Mouse (Mus musculus) embryonic fibroblast, embryonic 13.5 days (primary cell): ENCODE results near the gene Cnot2.

Experiments
- CTCF ChIP-seq: IDR thresholded peaks from 2 replicates; pipeline ENCODE4 v1.5.1; 2011; ENCODE audit warnings: mild to moderate bottlenecking, control low read depth, low read length, moderate library complexity, borderline replicate concordance; ENCODE audit not compliant: insufficient read depth
- POLR2A ChIP-seq: IDR thresholded peaks from 2 replicates; pipeline ENCODE4 v1.6.1; 2011; ENCODE audit warnings: low read depth, mild to moderate bottlenecking, control low read depth, low read length, moderate library complexity

DNA sequence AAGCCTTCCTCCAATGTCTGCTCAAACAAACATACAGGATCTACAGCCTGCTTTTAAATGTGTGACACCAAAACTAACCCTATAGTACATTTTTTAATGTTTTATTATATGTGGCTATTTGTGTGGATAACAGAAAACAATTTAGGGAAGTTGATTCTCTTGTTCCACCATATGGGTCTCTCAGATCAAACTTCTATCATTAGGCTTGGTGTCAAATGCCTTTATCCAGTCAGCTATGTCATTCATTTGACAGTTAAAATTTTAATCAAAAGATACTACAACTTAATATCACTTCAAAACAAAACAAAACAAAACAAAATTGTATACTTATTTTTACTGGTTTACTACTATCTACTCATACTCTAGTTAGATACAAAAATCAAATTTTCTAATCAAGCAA is 2.9 kb downstream of the Cnot2 start:
- TF ChIP-seq POLR2A: no peak
- no peak for TF ChIP-seq CTCF
